Mouse (Mus musculus): Measurements from ENCODE around the gene Ccl27a.
A peak's percentile ranks its signal among the peaks of the same experiment; 100 is the strongest.
"Not testable (repeated sequence)": the region's sequence is repeated elsewhere in the genome, so short reads cannot be mapped to it uniquely, and the experiment has no call there.

Ccl27a gene

GRCm38 (mm10) chr4:41774002-41774401 lies at the start of gene Ccl27a:
Gene Ccl27a, minus strand, starts transcription at chr4:41774247.
- DNase-seq, result peak; percentile 89

GRCm38 (mm10) chr4:41783197-41783596 lies 9.2 kb upstream of the Ccl27a start:
- not testable (repeated sequence) for DNase-seq

- DNase-seq, result not testable (repeated sequence)
Measured at GRCm38 (mm10) chr4:41782711-41783110, 8.7 kb upstream of the Ccl27a start.

- DNase-seq, result not testable (repeated sequence)
Measured at GRCm38 (mm10) chr4:41781748-41782485, 7.9 kb upstream of the Ccl27a start.

- DNase-seq, result not testable (repeated sequence)
Measured at GRCm38 (mm10) chr4:41781271-41781670, 7.2 kb upstream of the Ccl27a start.

- peak; percentile 8 for DNase-seq
Measured at GRCm38 (mm10) chr4:41775840-41776239, 1.8 kb upstream of the Ccl27a start.

GRCm38 (mm10) chr4:41774506-41774905 lies 459 bp upstream of the Ccl27a start:
- not testable (repeated sequence) for DNase-seq

- DNase-seq, result peak; percentile 88
Measured at GRCm38 (mm10) chr4:41773502-41773901, 545 bp downstream of the Ccl27a start.

- DNase-seq, result peak; percentile 32
Measured at GRCm38 (mm10) chr4:41772946-41773345, 1.1 kb downstream of the Ccl27a start.

- DNase-seq, result not testable (repeated sequence)
Measured at GRCm38 (mm10) chr4:41767301-41767700, 6.7 kb downstream of the Ccl27a start.

- DNase-seq, result not testable (repeated sequence)
Measured at GRCm38 (mm10) chr4:41763176-41763575, 10.9 kb downstream of the Ccl27a start.

- not testable (repeated sequence) for DNase-seq
Measured at GRCm38 (mm10) chr4:41762688-41763114, 11.3 kb downstream of the Ccl27a start.

GRCm38 (mm10) chr4:41762099-41762687 lies 11.9 kb downstream of the Ccl27a start:
- DNase-seq, result no peak

- DNase-seq, result no peak
Measured at GRCm38 (mm10) chr4:41761680-41762079, 12.4 kb downstream of the Ccl27a start.

GRCm38 (mm10) chr4:41760911-41761310 lies 13.1 kb downstream of the Ccl27a start:
- DNase-seq, result no peak

GRCm38 (mm10) chr4:41760288-41760721 lies 13.7 kb downstream of the Ccl27a start:
- DNase-seq, result peak; percentile 98

- DNase-seq, result peak; percentile 49
Measured at GRCm38 (mm10) chr4:41759656-41760287, 14.3 kb downstream of the Ccl27a start.

GRCm38 (mm10) chr4:41759206-41759605 lies 14.8 kb downstream of the Ccl27a start:
- peak; percentile 86 for DNase-seq

GRCm38 (mm10) chr4:41758701-41759100 lies 15.3 kb downstream of the Ccl27a start:
- no peak for DNase-seq

- peak; percentile 75 for DNase-seq
Measured at GRCm38 (mm10) chr4:41758021-41758420, 16.0 kb downstream of the Ccl27a start.

GRCm38 (mm10) chr4:41757321-41757720 lies 16.7 kb downstream of the Ccl27a start:
- DNase-seq, result peak; percentile 66

- DNase-seq, result no peak
Measured at GRCm38 (mm10) chr4:41756440-41756839, 17.6 kb downstream of the Ccl27a start.
